Mouse (Mus musculus): ENCODE results near the gene Trio. TPM values are rescaled to one million over a fixed set of nuclear protein-coding genes. Genes with fewer than 3 reads are reported as not detected.

Trio gene
- polyA plus RNA-seq (2014; fragmentation: Illumina TruSeq; extraction: RNeasy Lipid Tissue Mini Kit (QIAGEN cat#74804); ENCODE audit: low replicate concordance) = 8.4 TPM

DNA sequence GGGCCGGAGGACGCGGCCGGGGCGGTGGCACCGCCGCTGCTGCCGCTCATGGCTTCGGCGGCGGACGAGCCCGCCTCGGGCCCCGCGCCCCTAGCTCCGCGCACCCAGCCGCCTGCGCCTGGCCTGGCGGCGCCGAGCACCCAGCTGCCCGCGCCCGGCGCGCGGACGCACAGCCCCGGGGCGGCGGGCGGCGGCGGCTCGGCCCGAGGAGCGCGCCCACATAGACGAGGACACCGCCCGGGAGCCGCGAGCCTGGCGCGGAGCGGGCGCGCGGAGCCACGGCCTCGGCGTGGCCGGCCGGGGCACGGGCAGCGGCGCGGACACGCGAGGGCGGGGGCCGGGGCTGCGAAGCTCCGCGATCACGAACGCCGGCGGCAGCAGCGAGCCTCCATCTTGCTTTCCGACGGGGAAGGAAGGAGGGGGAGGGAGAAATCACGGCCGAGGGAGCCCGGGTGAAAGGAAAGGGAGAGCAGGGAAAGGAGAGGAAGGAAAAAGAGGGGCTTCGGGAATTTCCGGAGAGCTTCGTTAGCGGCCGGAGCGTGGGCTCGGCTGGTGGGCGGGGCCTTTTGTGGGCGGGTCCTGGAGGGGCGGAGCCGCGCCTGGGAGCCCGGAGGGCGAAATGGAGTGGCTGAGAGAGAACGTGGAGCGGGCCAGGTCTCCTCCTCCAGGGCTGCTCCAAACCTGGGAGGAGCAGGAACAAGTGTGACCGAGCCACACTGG lies at the start of gene Trio:
Trio (minus strand) TSS at position 402 of the 720 bp plus-strand sequence.

DNA sequence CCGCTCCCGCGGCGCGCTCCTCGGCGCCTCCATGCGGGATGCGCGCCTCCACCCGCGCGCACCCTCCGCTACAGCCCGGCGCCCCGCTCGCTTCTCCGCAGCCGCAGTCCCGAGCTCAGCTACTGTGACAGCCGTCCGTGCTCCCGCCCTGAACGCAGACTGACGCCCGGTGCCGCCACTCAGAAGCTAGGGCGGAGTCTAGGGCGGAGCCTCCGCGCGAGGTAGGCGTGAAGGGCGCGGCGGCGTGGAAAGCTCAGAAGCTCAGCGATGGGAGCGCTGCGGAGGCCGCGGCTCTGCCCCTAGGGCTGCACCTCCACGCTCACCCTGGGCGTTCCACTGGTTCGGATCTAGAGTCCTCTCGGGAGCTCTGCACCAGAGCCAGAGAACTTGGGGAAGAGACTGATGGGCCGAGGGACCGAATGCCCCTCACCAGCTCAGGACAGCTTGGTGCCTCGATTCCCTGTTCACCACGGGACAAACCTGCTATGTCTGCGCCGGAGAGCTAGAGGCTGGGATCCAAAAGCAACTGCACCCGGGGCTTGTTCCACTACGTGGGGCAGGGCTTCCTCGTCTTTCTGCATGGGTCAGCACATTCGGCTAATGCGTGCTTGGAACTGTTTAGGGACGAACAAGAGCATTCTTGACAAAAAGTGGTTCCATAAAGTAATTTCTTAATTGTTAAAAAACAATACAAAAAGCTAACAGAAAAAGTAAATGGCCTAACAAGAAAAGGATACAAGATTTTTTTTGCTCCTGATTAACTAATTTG lies 344.0 kb downstream of the Trio start, which contains the start of gene Otulinl:
Otulinl (minus strand) TSS at position 161 of the 769 bp plus-strand sequence.

Other genes starting within 250 kb of the Trio start
- 0.11 TPM for gene Dnah5, start 177.9 kb upstream of the Trio start, polyA plus RNA-seq (2014; fragmentation: Illumina TruSeq; extraction: RNeasy Lipid Tissue Mini Kit (QIAGEN cat#74804); ENCODE audit: low replicate concordance)

Measured in small intestine, adult 10 weeks (tissue).